Mouse (Mus musculus) Muller cell, postnatal 12 days (primary cell): Measurements from ENCODE around the gene Dynlt3.
A peak's percentile ranks its signal among the peaks of the same experiment; 100 is the strongest.
"Not testable (repeated sequence)": the region's sequence is repeated elsewhere in the genome, so short reads cannot be mapped to it uniquely, and the experiment has no call there.

ENCODE experiments used
- DNase-seq: peaks from one replicate; pipeline ENCODE4 v3.0.0-alpha.2; 2015; ENCODE audit errors: inconsistent ontology term

Gene Dynlt3

GRCm38 (mm10) chrX:9662391-9663111 is at the start of gene Dynlt3:
Dynlt3 (minus strand) TSS chrX:9663003.
- peak; percentile 87 for DNase-seq

GRCm38 (mm10) chrX:9699815-9700214 is 37.0 kb upstream of the Dynlt3 start:
- peak; percentile 52 for DNase-seq

GRCm38 (mm10) chrX:9695997-9696396 is 33.2 kb upstream of the Dynlt3 start:
- peak; percentile 24 for DNase-seq

- no peak for DNase-seq
Observed at GRCm38 (mm10) chrX:9672040-9672439, 9.2 kb upstream of the Dynlt3 start.

- DNase-seq, result no peak
Observed at GRCm38 (mm10) chrX:9671418-9671817, 8.6 kb upstream of the Dynlt3 start.

GRCm38 (mm10) chrX:9652806-9653205 is 10.0 kb downstream of the Dynlt3 start:
- peak; percentile 40 for DNase-seq

GRCm38 (mm10) chrX:9640594-9640993 is 22.2 kb downstream of the Dynlt3 start:
- DNase-seq, result not testable (repeated sequence)

GRCm38 (mm10) chrX:9640126-9640525 is 22.7 kb downstream of the Dynlt3 start:
- not testable (repeated sequence) for DNase-seq
